In genomic region chr8:70903582-70903981, GRCm38 (mm10) we compare ENCODE assay signal across 1 mouse cellular context.
A peak's percentile ranks its signal among the peaks of the same experiment; 100 is the strongest.
TF ChIP-seq lines count a peak whose summit lies in the region.

No protein-coding gene starts in this region.

TF ChIP-seq in CH12.LX, 34 proteins besides CTCF, POLR2A, EP300 and RAD21:
- TF ChIP-seq CHD2 (IDR thresholded peaks at IDR 0.05; ENCODE audit: low read length) = 0 out of 2 replicates have a peak, but pooled peaks have one; percentile 11
- no peak for TF ChIP-seq MYC (IDR thresholded peaks at IDR 0.05; ENCODE audit: low read depth, low read length)
- TF ChIP-seq RCOR1 (conservative IDR thresholded peaks at IDR 0.05; ENCODE audit: low read depth, low read length) = no peak
- no peak for TF ChIP-seq ZKSCAN1 (IDR thresholded peaks at IDR 0.05; ENCODE audit: borderline replicate concordance, low read depth, low read length)
